In the genomic region with DNA sequence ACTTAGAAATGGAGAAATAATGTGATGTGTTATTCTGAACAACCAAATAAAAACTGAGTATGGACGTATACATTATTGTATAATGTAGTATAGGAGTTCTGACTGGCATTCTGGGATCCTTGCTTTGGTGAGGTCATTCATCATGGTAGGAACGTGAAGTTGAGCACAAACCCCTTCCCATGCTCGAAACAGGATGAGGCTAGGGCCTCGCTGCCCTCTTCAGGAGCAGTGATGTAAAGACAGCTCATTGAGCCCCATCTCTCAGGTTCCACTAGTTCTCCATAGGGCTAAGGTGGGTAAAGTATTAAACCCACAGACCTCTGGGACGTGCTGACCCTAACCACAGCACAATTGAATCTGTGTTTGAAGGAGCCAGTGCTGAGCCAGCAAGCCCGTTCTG, we compare ENCODE assay signal across 8 mouse cellular contexts.
A peak's percentile ranks its signal among the peaks of the same experiment; 100 is the strongest.
DNase-seq lines count a peak whose midpoint lies in the region; ATAC-seq lines count a peak whose summit lies in the region.

No protein-coding gene starts in this region.

- no peaks in the 10 kb centered on the region for H3K36me3 ChIP-seq in hindbrain, embryonic 10.5 days
- no peaks in the 10 kb centered on the region for H3K36me3 ChIP-seq in hindbrain, embryonic 12.5 days

- DNase-seq in hindbrain, embryonic 10.5 days (ENCODE audit: low spot score) = peak; percentile 30
- peak; percentile 13 for DNase-seq in CD4-positive helper T cell, adult 2 months (ENCODE audit: low read depth, low spot score)
- DNase-seq in brain, adult 2 months (ENCODE audit: low read depth, low spot score) = peak; percentile 47
- DNase-seq in kidney, postnatal 4 days = peak; percentile 31 to 38
- peak; percentile 56 for DNase-seq in retina, embryonic 14.5 days (ENCODE audit: low spot score)
- DNase-seq in gastrocnemius, postnatal 36 days = no peak
- no peak for DNase-seq in gastrocnemius, postnatal 4 days (ENCODE audit: low spot score in 2 of 2)

- no peak overlapping the region for H3K4me3 ChIP-seq in hindbrain, embryonic 10.5 days
- no peak overlapping the region for H3K4me3 ChIP-seq in hindbrain, embryonic 12.5 days

- H3K4me1 ChIP-seq in hindbrain, embryonic 10.5 days (replicated peaks) = 0 out of 2 replicates have a peak, but pooled peaks cover 3% of the 10 kb centered on the region
- no peaks in the 10 kb centered on the region for H3K4me1 ChIP-seq in hindbrain, embryonic 12.5 days

- H3K27me3 ChIP-seq in hindbrain, embryonic 10.5 days (ENCODE audit: insufficient read depth, poor library complexity, severe bottlenecking) = no peaks in the 10 kb centered on the region
- no peaks in the 10 kb centered on the region for H3K27me3 ChIP-seq in hindbrain, embryonic 12.5 days

- ATAC-seq in hindbrain, embryonic 12.5 days (ENCODE audit: low FRiP score) = no peak; the same call in 1 of the 2 replicates

- no peak overlapping the region for H3K4me2 ChIP-seq in hindbrain, embryonic 12.5 days (replicated peaks)

- intact Hi-C loops in gastrocnemius, postnatal 36 days (cut with DNase I) = loop anchor here (2.0 kb wide), 1 partner anchor 234 kb away; no protein-coding TSS in a partner anchor

- 52% methylated on average over 6 of the region's 6 CpGs for WGBS in hindbrain, embryonic 10.5 days
- WGBS in hindbrain, embryonic 12.5 days = 54% methylated on average over 6 of the region's 6 CpGs

- no peak overlapping the region for H3K27ac ChIP-seq in hindbrain, embryonic 10.5 days
- H3K27ac ChIP-seq in hindbrain, embryonic 12.5 days = no peak overlapping the region

- no peak overlapping the region for H3K9ac ChIP-seq in hindbrain, embryonic 12.5 days

- no peaks in the 10 kb centered on the region for H3K9me3 ChIP-seq in hindbrain, embryonic 10.5 days
- no peaks in the 10 kb centered on the region for H3K9me3 ChIP-seq in hindbrain, embryonic 12.5 days (replicated peaks)

Comparison
In these comparisons a context has a peak if more than half of its experiments do, and no peak if none do; other contexts are left out.
1. DNase-seq: peak in hindbrain, embryonic 10.5 days (single experiment), CD4-positive helper T cell, adult 2 months (single experiment), brain, adult 2 months (single experiment), kidney, postnatal 4 days (2 of 2) and retina, embryonic 14.5 days (single experiment); none in gastrocnemius, postnatal 36 days (0 of 2) and gastrocnemius, postnatal 4 days (0 of 2).